Mouse (Mus musculus): ENCODE results near the gene Slc22a23. TPM values are rescaled to one million over a fixed set of nuclear protein-coding genes. Genes with fewer than 3 reads are reported as not detected.
A peak's percentile ranks its signal among the peaks of the same experiment; 100 is the strongest.

Gene Slc22a23
- polyA plus RNA-seq, 1 experiment from 2014 or later: 7.0 TPM

- under 1% methylated on average over 68 of the region's 101 CpGs for WGBS (ENCODE audit: insufficient replicate concordance)
- H3K9me3 ChIP-seq (ENCODE audit: low read length): no peaks in the 10 kb centered on the region
- peak overlapping the region; percentile 91 for H3K4me2 ChIP-seq (ENCODE audit: low read depth, low read length)
- peak; percentile 25 for ATAC-seq
- H3K9ac ChIP-seq (replicated peaks): peak overlapping the region; percentile 95
- H3K4me3 ChIP-seq (ENCODE audit: low read depth, low read length): peak overlapping the region; percentile 90
- H3K27me3 ChIP-seq (ENCODE audit: insufficient read depth, low read length): 0 out of 2 replicates have a peak, but pooled peaks cover 3% of the 10 kb centered on the region
- H3K4me1 ChIP-seq (ENCODE audit: insufficient read depth): peaks cover 41% of the 10 kb centered on the region
- peak overlapping the region; percentile 90 for H3K27ac ChIP-seq (ENCODE audit: low read depth)
- 0 out of 2 replicates have a peak, but pooled peaks cover 9% of the 10 kb centered on the region for H3K36me3 ChIP-seq (replicated peaks; ENCODE audit: insufficient read depth, low read length)
- no peak for TF ChIP-seq CTCF (IDR thresholded peaks at IDR 0.05; ENCODE audit: low read depth)
- TF ChIP-seq EP300 (IDR thresholded peaks at IDR 0.05; ENCODE audit: low read depth): no peak
- DNase-seq: peak; percentile 59
These were observed 430 bp downstream of the Slc22a23 start for GRCm38 (mm10) chr13:34344376-34345127.

GRCm38 (mm10) chr13:34343719-34344375 lies 1.1 kb downstream of the Slc22a23 start:
- H3K4me2 ChIP-seq (ENCODE audit: low read depth, low read length): peak overlapping the region; percentile 91
- DNase-seq: peak; percentile 56

DNA sequence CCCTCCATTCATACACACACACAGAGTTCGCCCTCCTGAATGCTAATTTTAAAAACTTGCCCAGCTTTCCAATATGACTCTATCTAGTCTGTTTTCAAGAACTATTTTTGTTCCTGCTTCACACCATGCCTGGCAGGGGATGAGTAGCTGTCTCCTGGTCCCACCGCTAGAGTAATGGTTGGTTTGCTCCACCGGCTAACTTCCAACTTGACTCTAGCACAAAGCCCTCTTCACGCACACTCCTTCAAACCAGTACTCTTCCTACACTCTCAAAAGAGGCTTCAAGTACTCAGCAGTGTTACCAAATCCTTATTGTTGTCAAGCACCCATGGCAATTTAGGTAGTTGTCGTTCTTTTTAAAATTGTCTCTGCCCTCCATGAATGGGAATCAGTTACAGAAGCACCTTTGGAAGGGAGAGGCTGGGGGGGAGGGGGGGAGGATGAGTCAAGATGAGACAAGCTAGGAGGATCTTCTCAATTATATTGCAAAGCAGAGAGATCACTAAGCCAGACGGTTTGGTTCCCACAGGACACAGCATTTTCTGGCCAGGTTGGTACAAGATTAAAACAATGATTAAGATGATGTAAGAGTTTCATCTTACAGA lies 2.6 kb downstream of the Slc22a23 start:
- Histone ChIP-seq H3K36me3 (replicated peaks; ENCODE audit: insufficient read depth, low read length) (0 out of 2 replicates have a peak, but pooled peaks cover 9% of the 10 kb centered on the region), H3K9ac (replicated peaks) (peak overlapping the region; percentile 95), H3K4me2 (ENCODE audit: low read depth, low read length) (peak overlapping the region; percentile 91), H3K27ac (ENCODE audit: low read depth) (peak overlapping the region; percentile 90), H3K4me3 (ENCODE audit: low read depth, low read length) (peak overlapping the region; percentile 90), H3K4me1 (ENCODE audit: insufficient read depth) (peaks cover 39% of the 10 kb centered on the region), H3K9me3 (ENCODE audit: low read length) (no peaks in the 10 kb centered on the region), H3K27me3 (ENCODE audit: insufficient read depth, low read length) (0 out of 2 replicates have a peak, but pooled peaks cover 3% of the 10 kb centered on the region)
- WGBS (ENCODE audit: insufficient replicate concordance): 59% methylated on average over 6 of the region's 6 CpGs
- ATAC-seq (no peak), DNase-seq (no peak)
- TF ChIP-seq CTCF (IDR thresholded peaks at IDR 0.05; ENCODE audit: low read depth): no peak

More at GRCm38 (mm10) chr13:34343719-34344375, 1.1 kb downstream of the Slc22a23 start:
- Histone ChIP-seq H3K9me3 (ENCODE audit: low read length) (no peaks in the 10 kb centered on the region), H3K4me3 (ENCODE audit: low read depth, low read length) (peak overlapping the region; percentile 90), H3K27me3 (ENCODE audit: insufficient read depth, low read length) (0 out of 2 replicates have a peak, but pooled peaks cover 3% of the 10 kb centered on the region), H3K36me3 (replicated peaks; ENCODE audit: insufficient read depth, low read length) (0 out of 2 replicates have a peak, but pooled peaks cover 9% of the 10 kb centered on the region), H3K4me1 (ENCODE audit: insufficient read depth) (peaks cover 41% of the 10 kb centered on the region), H3K9ac (replicated peaks) (peak overlapping the region; percentile 95), H3K27ac (ENCODE audit: low read depth) (peak overlapping the region; percentile 90)
- WGBS (ENCODE audit: insufficient replicate concordance): 2% methylated on average over 31 of the region's 31 CpGs
- TF ChIP-seq EP300 (IDR thresholded peaks at IDR 0.05; ENCODE audit: low read depth) (no peak), CTCF (IDR thresholded peaks at IDR 0.05; ENCODE audit: low read depth) (no peak)
- no peak for ATAC-seq

GRCm38 (mm10) chr13:34336895-34337294 lies 8.1 kb downstream of the Slc22a23 start:
- 86% methylated on average over 1 of the region's 1 CpGs for WGBS (ENCODE audit: insufficient replicate concordance)
- Histone ChIP-seq H3K27ac (ENCODE audit: low read depth) (no peak overlapping the region), H3K27me3 (ENCODE audit: insufficient read depth, low read length) (no peaks in the 10 kb centered on the region), H3K36me3 (replicated peaks; ENCODE audit: insufficient read depth, low read length) (peaks cover 19% of the 10 kb centered on the region), H3K9me3 (ENCODE audit: low read length) (no peaks in the 10 kb centered on the region), H3K4me2 (ENCODE audit: low read depth, low read length) (no peak overlapping the region), H3K9ac (replicated peaks) (no peak overlapping the region), H3K4me3 (ENCODE audit: low read depth, low read length) (no peak overlapping the region), H3K4me1 (ENCODE audit: insufficient read depth) (peaks cover 64% of the 10 kb centered on the region)
- ATAC-seq (no peak), DNase-seq (no peak)
- TF ChIP-seq EP300 (IDR thresholded peaks at IDR 0.05; ENCODE audit: low read depth) (no peak), CTCF (IDR thresholded peaks at IDR 0.05; ENCODE audit: low read depth) (0 out of 2 replicates have a peak, but pooled peaks have one; percentile 5)

GRCm38 (mm10) chr13:34334847-34335246 lies 10.1 kb downstream of the Slc22a23 start:
- Histone ChIP-seq H3K27ac (ENCODE audit: low read depth) (peak overlapping the region; percentile 92), H3K4me1 (ENCODE audit: insufficient read depth) (peaks cover 69% of the 10 kb centered on the region), H3K9ac (replicated peaks) (peak overlapping the region; percentile 26; the same call in 1 of the 2 replicates), H3K9me3 (ENCODE audit: low read length) (no peaks in the 10 kb centered on the region), H3K27me3 (ENCODE audit: insufficient read depth, low read length) (no peaks in the 10 kb centered on the region), H3K4me3 (ENCODE audit: low read depth, low read length) (no peak overlapping the region), H3K4me2 (ENCODE audit: low read depth, low read length) (peak overlapping the region; percentile 7; the same call in 1 of the 2 replicates), H3K36me3 (replicated peaks; ENCODE audit: insufficient read depth, low read length) (peaks cover 16% of the 10 kb centered on the region)
- DNase-seq: no peak
- TF ChIP-seq EP300 (IDR thresholded peaks at IDR 0.05; ENCODE audit: low read depth): no peak
- no peak for TF ChIP-seq CTCF (IDR thresholded peaks at IDR 0.05; ENCODE audit: low read depth)
- no peak for ATAC-seq
- 77% methylated on average over 2 of the region's 2 CpGs for WGBS (ENCODE audit: insufficient replicate concordance)

DNA sequence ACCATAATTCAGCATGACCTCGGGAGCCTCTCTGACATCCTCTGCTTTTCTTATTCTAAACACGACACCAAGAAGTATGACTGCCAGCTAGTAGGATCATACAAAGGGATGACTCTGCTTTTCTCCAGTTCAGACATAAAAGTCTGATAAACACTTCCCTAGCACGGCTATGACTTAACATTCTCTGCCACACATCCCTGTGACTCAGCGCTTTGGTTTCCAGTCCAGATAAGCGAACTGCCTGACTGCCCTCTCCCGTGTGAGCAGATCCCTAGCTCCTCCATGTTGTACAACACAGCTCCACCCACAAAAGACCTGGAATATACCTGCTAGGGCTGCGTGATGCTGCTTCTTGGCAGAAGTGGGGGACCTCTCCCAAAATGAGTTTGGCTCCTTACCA lies 12.2 kb downstream of the Slc22a23 start:
- H3K9ac ChIP-seq (replicated peaks): peak overlapping the region; percentile 42
- H3K27me3 ChIP-seq (ENCODE audit: insufficient read depth, low read length): no peaks in the 10 kb centered on the region
- peak overlapping the region; percentile 7; the same call in 1 of the 2 replicates for H3K4me3 ChIP-seq (ENCODE audit: low read depth, low read length)
- DNase-seq (peak; percentile 78), ATAC-seq (peak; percentile 89)
- peaks cover 15% of the 10 kb centered on the region for H3K36me3 ChIP-seq (replicated peaks; ENCODE audit: insufficient read depth, low read length)
- WGBS (ENCODE audit: insufficient replicate concordance): 17% methylated on average over 7 of the region's 7 CpGs
- TF ChIP-seq EP300 (IDR thresholded peaks at IDR 0.05; ENCODE audit: low read depth) (peak; percentile 97), CTCF (IDR thresholded peaks at IDR 0.05; ENCODE audit: low read depth) (no peak)
- no peaks in the 10 kb centered on the region for H3K9me3 ChIP-seq (ENCODE audit: low read length)
- H3K4me2 ChIP-seq (ENCODE audit: low read depth, low read length): peak overlapping the region; percentile 60
- H3K27ac ChIP-seq (ENCODE audit: low read depth): peak overlapping the region; percentile 92
- peaks cover 82% of the 10 kb centered on the region for H3K4me1 ChIP-seq (ENCODE audit: insufficient read depth)
